Mouse (Mus musculus) thymus, adult 2 months (tissue): ENCODE measurements around the gene Rrp7a. TPM values are rescaled to one million over a fixed set of nuclear protein-coding genes. Genes with fewer than 3 reads are reported as not detected.
"Not testable (repeated sequence)": the region's sequence is repeated elsewhere in the genome, so short reads cannot be mapped to it uniquely, and the experiment has no call there.

Experiments used
- DNase-seq: peaks from one replicate; pipeline ENCODE4 v3.0.0; 2021
- H3K27ac ChIP-seq: fragments of 200-500 bp; 2 replicates; pipeline ENCODE4 v1.5.1; 2012; ENCODE audit warnings: low read length, control low read depth; ENCODE audit not compliant: control insufficient read depth, insufficient read depth
- H3K27me3 ChIP-seq: fragments of 200-500 bp; 2 replicates; pipeline ENCODE4 v1.6.1; 2012; ENCODE audit warnings: mild to moderate bottlenecking, low read length, moderate library complexity, mixed read lengths; ENCODE audit not compliant: control insufficient read depth, insufficient read depth
- H3K36me3 ChIP-seq: fragments of 200-500 bp; 2 replicates; pipeline ENCODE4 v1.6.1; 2012; ENCODE audit warnings: mild to moderate bottlenecking, low read length, moderate library complexity; ENCODE audit not compliant: control insufficient read depth, insufficient read depth
- H3K4me1 ChIP-seq: fragments of 200-500 bp; replicated peaks from 2 replicates; pipeline ENCODE4 v1.6.1; 2012; ENCODE audit warnings: low read length; ENCODE audit not compliant: control insufficient read depth, insufficient read depth
- H3K4me3 ChIP-seq: fragments of 200-500 bp; 2 replicates; pipeline ENCODE4 v1.5.1; 2012; ENCODE audit warnings: mild to moderate bottlenecking, low read length, control low read depth, moderate library complexity; ENCODE audit not compliant: control insufficient read depth, insufficient read depth
- CTCF ChIP-seq: fragments of 200-500 bp; IDR thresholded peaks from 2 replicates; pipeline ENCODE4 v1.5.1; 2012; ENCODE audit warnings: mild to moderate bottlenecking, control low read depth, low read length, moderate library complexity, borderline replicate concordance; ENCODE audit not compliant: control insufficient read depth, poor library complexity, insufficient read depth; ENCODE audit errors: extremely low read depth
- POLR2A ChIP-seq: fragments of 200-500 bp; IDR thresholded peaks from 2 replicates; pipeline ENCODE4 v1.6.1; 2012; ENCODE audit warnings: mild to moderate bottlenecking, low read length, control low read depth, moderate library complexity; ENCODE audit not compliant: control insufficient read depth, poor library complexity, insufficient read depth; ENCODE audit errors: extremely low read depth
- WGBS: fragments of 180-500 bp; shearing (Covaris S2); methylation state at CpG from one replicate; pipeline ENCODE4 v1.1.7; 2018; 5-methylcytosine and 5-hydroxymethylcytosine counted together
- polyA plus RNA-seq: library from polyadenylated mRNA; depleted of rRNA; stranded (reverse); fragments of >200 nt; gene quantifications from 2 replicates; pipeline ENCODE4 v1.2.3, GENCODE M21; 2012

Rrp7a gene
- polyA plus RNA-seq, 1 experiment = 168 TPM

GRCm38 (mm10) chr15:83129530-83130231, 7.1 kb upstream of the Rrp7a start:
- Histone ChIP-seq H3K4me3 (no peak overlapping the region), H3K27ac (no peak overlapping the region), H3K4me1 (no peaks in the 10 kb centered on the region), H3K27me3 (no peaks in the 10 kb centered on the region), H3K36me3 (peaks cover 85% of the 10 kb centered on the region)
- no peak for DNase-seq
- WGBS = 96% methylated on average over 7 of the region's 7 CpGs
- TF ChIP-seq CTCF (no peak), POLR2A (no peak)

DNA sequence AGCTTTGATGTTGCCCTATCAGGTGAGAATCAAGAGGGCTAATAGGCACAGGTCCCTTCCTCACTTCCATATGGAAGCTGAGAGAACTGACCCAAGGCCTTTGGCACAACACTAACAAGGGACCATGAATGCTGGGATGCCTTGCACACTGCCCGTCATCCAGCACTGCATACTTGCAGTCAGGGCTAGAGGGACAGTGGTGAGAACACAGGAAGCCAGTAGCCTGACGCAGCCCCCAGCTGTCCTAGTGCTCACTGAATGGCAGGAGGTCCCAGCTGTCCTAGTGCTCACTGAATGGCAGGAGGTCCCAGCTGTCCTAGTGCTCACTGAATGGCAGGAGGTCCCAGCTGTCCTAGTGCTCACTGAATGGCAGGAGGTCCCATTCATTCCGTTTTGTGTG, 4.4 kb upstream of the Rrp7a start:
- 99% methylated on average over 3 of the region's 3 CpGs for WGBS
- H3K36me3 ChIP-seq = peaks cover 59% of the 10 kb centered on the region
- H3K27ac ChIP-seq, DNase-seq, H3K27me3 ChIP-seq, H3K4me1 ChIP-seq, H3K4me3 ChIP-seq: not testable (repeated sequence)

DNA sequence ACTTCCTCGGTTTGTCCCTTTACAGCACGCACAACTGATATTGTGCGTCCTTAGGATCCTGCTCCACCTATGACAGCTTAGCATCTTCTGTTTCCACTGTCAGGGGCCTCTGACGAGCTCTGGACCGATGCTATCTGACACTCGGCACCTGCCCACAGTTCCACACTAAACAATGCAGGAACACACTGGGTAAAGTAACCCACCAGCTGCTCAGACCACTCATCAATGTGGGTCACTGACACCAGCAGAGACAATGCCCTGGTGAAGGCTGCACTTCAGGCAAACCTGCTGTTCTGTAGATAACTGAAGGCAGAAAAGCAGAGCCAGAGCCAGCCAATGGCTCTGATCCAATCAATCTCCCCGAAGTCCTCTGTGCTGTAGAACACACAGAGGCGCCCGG, 4.0 kb upstream of the Rrp7a start:
- peaks cover 54% of the 10 kb centered on the region for H3K36me3 ChIP-seq
- no peak overlapping the region for H3K4me3 ChIP-seq
- 96% methylated on average over 9 of the region's 9 CpGs for WGBS
- DNase-seq = no peak
- no peaks in the 10 kb centered on the region for H3K27me3 ChIP-seq
- TF ChIP-seq POLR2A (no peak), CTCF (no peak)
- H3K4me1 ChIP-seq = peaks cover 4% of the 10 kb centered on the region
- H3K27ac ChIP-seq = no peak overlapping the region

DNA sequence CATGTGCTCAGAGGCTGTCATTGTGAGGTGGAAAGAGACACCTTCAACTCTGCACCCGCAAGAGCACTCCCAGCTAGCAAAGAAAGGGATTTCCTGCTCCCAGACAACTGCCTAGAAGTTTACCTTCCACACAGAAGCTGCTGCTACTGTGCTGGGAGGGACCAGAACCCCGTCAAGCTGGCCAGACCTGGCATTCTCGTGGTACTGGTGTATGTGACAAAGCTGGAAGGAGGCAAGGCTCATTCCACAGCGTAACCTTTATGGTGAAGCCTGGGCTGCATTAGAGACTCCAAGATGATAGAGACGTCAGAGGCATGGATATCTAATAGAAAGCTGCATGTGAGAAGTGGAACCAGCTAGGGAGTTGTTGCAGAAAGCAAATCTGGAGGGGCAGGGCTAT, 2.0 kb upstream of the Rrp7a start:
- Histone ChIP-seq H3K36me3 (peaks cover 35% of the 10 kb centered on the region), H3K27ac (no peak overlapping the region), H3K27me3 (no peaks in the 10 kb centered on the region), H3K4me1 (peaks cover 6% of the 10 kb centered on the region), H3K4me3 (no peak overlapping the region)
- TF ChIP-seq POLR2A (no peak), CTCF (no peak)
- 94% methylated on average over 5 of the region's 5 CpGs for WGBS
- no peak for DNase-seq

DNA sequence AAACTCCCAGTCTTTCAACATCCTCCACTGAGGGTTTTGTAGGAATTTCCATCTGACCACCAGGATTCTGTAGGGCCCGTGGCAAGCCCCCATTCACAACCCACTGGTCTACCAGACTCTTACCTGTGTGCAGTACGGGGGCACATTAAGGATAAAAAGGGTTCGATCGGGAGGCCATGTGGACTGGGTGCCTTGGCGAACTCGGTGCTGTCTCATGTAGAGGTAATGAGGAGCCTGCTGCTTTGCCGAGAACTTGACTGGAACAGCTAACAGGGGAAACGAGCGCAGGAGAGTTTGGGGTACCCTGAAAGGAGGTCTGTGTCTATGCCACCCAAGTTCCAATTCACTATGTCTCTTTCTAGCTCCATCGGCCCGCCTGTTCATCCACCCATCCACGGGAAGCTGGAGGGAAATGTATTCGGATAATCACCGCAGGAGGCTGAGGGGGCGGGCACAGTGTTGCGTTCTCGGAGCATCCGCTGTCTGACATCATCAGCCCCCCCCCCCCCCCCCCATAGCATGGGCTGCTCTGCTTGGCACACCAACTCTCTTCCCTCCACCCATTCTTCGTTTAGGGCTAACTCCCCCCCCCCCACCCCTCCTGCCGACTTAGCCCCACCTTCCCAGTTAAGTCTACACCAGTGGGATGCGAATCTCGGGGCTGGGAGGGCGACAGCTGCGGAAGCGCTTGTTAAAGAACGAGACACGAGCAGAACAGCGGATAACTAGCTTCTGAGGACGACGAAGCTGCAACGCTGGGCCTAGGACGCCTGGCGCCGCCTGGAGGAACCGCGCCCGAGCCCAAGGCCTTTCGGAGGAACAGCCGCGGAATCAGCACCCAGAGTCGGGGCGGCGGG, 664 bp downstream of the Rrp7a start:
- Histone ChIP-seq H3K36me3 (peaks cover 25% of the 10 kb centered on the region), H3K27ac (peak overlapping the region; percentile 43; the same call in 1 of the 2 replicates), H3K27me3 (no peaks in the 10 kb centered on the region), H3K4me1 (peaks cover 6% of the 10 kb centered on the region), H3K4me3 (peak overlapping the region; percentile 79)
- peak; percentile 60 for DNase-seq
- 5% methylated on average over 43 of the region's 43 CpGs for WGBS
- TF ChIP-seq CTCF (no peak), POLR2A (no peak)

- H3K4me3 ChIP-seq = no peak overlapping the region
- TF ChIP-seq POLR2A (no peak), CTCF (0 out of 2 replicates have a peak, but pooled peaks have one; percentile 22)
- H3K27ac ChIP-seq = no peak overlapping the region
- no peaks in the 10 kb centered on the region for H3K27me3 ChIP-seq
- DNase-seq = no peak
- H3K4me1 ChIP-seq = peaks cover 6% of the 10 kb centered on the region
- H3K36me3 ChIP-seq = peaks cover 21% of the 10 kb centered on the region
- 72% methylated on average over 7 of the region's 7 CpGs for WGBS
Measured at GRCm38 (mm10) chr15:83118360-83118759, 4.2 kb downstream of the Rrp7a start.
